ENCODE assay signal across 6 mouse cellular contexts in genomic region chrX:162137807-162138206, GRCm38 (mm10).
"Had no signal": no experiment of that assay in that cellular context is flagged by ENCODE, and none has a peak within 500 bp of the region (broad histone marks: within the 10 kb centered on the region; RNA-seq: fewer than 3 reads in every experiment).

No protein-coding gene starts in this region.

- DNase-seq: lung, embryonic 14.5 days; lung, postnatal 10 days; right cerebral cortex, postnatal 4 days; spleen, adult 18-20 months; thymus, adult 18-20 months; thymus, postnatal 36 days had no signal
